Mouse (Mus musculus) midbrain, postnatal 0 days (tissue): ENCODE data around the gene Kctd4. TPM values are rescaled to one million over a fixed set of nuclear protein-coding genes. Genes with fewer than 3 reads are reported as not detected.

Experiments
- ATAC-seq: fragments of 200-750 bp; cut with Nextera tagmentation; 2 replicates; pipeline ENCODE4 v1.8.0; 2017; ENCODE audit warnings: moderate number of reproducible peaks, mild to moderate bottlenecking, moderate TSS enrichment, moderate library complexity; ENCODE audit not compliant: low FRiP score
- DNase-seq: peaks from one replicate; pipeline ENCODE4 v3.0.0-alpha.2; 2015; ENCODE audit warnings: low spot score
- H3K27ac ChIP-seq: fragments of 300-500 bp; sonication (generic); 2 replicates; pipeline ENCODE4 v1.5.1; 2014; ENCODE audit warnings: low read depth, mild to moderate bottlenecking, low read length, mixed read lengths
- H3K27me3 ChIP-seq: fragments of 300-500 bp; sonication (generic); 2 replicates; pipeline ENCODE4 v1.6.1; 2014; ENCODE audit warnings: low read length, control low read depth, mixed read lengths; ENCODE audit not compliant: insufficient read depth
- H3K36me3 ChIP-seq: fragments of 300-500 bp; sonication (generic); 2 replicates; pipeline ENCODE4 v1.6.1; 2014; ENCODE audit warnings: low read length, control low read depth, mixed read lengths; ENCODE audit not compliant: insufficient read depth
- H3K4me1 ChIP-seq: fragments of 300-500 bp; sonication (generic); 2 replicates; pipeline ENCODE4 v1.6.1; 2014; ENCODE audit warnings: mild to moderate bottlenecking, control low read depth, antibody characterized with exemption, low read length, mixed read lengths; ENCODE audit not compliant: insufficient read depth
- H3K4me2 ChIP-seq: fragments of 300-500 bp; sonication (generic); 2 replicates; pipeline ENCODE4 v1.6.1; 2014; ENCODE audit warnings: low read depth, mild to moderate bottlenecking, low read length, mixed read lengths; ENCODE audit not compliant: poor library complexity, severe bottlenecking
- H3K4me3 ChIP-seq: fragments of 300-500 bp; sonication (generic); 2 replicates; pipeline ENCODE4 v1.5.1; 2014; ENCODE audit warnings: low read depth, mild to moderate bottlenecking, low read length, moderate library complexity
- H3K9ac ChIP-seq: fragments of 300-500 bp; sonication (generic); replicated peaks from 2 replicates; pipeline ENCODE4 v1.6.1; 2014; ENCODE audit warnings: mild to moderate bottlenecking, low read length, moderate library complexity, mixed read lengths; ENCODE audit not compliant: poor library complexity, severe bottlenecking
- H3K9me3 ChIP-seq: fragments of 300-500 bp; sonication (generic); 2 replicates; pipeline ENCODE4 v1.6.1; 2016; ENCODE audit warnings: low read length, control low read depth
- CTCF ChIP-seq: IDR thresholded peaks from 2 replicates; pipeline ENCODE4 v1.5.1; 2016; ENCODE audit warnings: antibody characterized with exemption, mild to moderate bottlenecking
- WGBS: fragments of 180-500 bp; shearing (Covaris S2); extraction: QIAGEN DNeasy Blood & Tissue Kit; methylation state at CpG from one replicate; pipeline ENCODE4 v1.1.7; 2014; 5-methylcytosine and 5-hydroxymethylcytosine counted together
- polyA plus RNA-seq: library from polyadenylated mRNA; unstranded; fragments of >200 nt; fragmentation: Nextera tagmentation; extraction: Ambion mirVana; gene quantifications from 2 replicates; pipeline ENCODE4 v1.2.1, GENCODE M21; 2015
- total RNA-seq: library from RNA; depleted of rRNA; stranded (reverse); fragments of >200 nt; gene quantifications from 2 replicates; pipeline ENCODE4 v1.2.3, GENCODE M21; 2014

The Kctd4 gene
- total and polyA plus RNA-seq, 2 experiments from 2014 or later = 8.8 to 9.4 TPM

DNA sequence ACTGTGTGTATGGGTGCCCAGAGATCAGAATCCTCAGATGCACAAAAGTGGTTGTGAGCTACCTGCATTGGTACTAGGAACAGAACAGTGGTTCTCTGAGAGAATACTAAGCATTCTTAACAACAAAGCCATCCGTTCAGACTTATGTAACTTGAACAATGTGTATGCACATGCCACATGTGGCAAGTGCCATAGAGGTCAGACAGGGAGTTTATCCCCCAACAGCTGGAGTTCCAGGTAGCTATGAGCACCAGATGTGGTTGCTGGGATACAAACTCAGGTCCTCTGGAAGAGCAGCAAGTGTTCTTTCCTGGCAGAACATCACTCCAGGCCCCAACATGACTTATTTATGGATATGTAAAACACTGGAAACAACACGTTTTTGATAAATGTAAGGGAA lies 1.8 kb upstream of the Kctd4 start:
- no peak for ATAC-seq
- Histone ChIP-seq H3K9me3 (no peaks in the 10 kb centered on the region), H3K27me3 (no peaks in the 10 kb centered on the region), H3K27ac (no peak overlapping the region), H3K36me3 (no peaks in the 10 kb centered on the region), H3K4me1 (no peaks in the 10 kb centered on the region), H3K9ac (no peak overlapping the region), H3K4me2 (no peak overlapping the region), H3K4me3 (no peak overlapping the region)
- no peak for TF ChIP-seq CTCF
- DNase-seq = no peak
- WGBS = 50% methylated on average over 2 of the region's 2 CpGs

DNA sequence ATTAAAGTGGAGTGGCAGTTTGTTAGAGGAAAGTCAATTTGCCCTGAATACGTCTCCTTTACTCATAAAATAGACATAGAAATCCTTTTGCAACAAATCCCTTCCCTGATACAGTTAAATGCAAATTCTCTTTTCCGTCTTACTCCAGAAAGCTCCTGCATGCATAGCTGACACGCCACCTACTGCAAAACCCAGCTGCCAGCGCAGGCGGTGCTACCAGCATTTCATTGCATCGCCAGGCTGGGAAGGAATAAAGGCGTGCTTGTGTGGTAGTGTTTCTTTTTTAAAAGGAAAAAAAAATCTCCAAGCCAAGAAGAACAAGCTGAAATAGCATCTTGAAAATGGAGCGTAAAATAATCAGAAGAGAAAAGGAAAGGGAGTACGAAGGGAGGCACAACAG lies 7.4 kb downstream of the Kctd4 start:
- Histone ChIP-seq H3K4me2 (peak overlapping the region; percentile 45), H3K4me3 (peak overlapping the region; percentile 31), H3K36me3 (no peaks in the 10 kb centered on the region), H3K4me1 (no peaks in the 10 kb centered on the region), H3K9me3 (no peaks in the 10 kb centered on the region), H3K9ac (peak overlapping the region; percentile 50; the same call in 1 of the 2 replicates), H3K27ac (peak overlapping the region; percentile 62), H3K27me3 (no peaks in the 10 kb centered on the region)
- 29% methylated on average over 9 of the region's 9 CpGs for WGBS
- no peak for ATAC-seq
- DNase-seq = peak; percentile 76
- peak; percentile 76 for TF ChIP-seq CTCF

DNA sequence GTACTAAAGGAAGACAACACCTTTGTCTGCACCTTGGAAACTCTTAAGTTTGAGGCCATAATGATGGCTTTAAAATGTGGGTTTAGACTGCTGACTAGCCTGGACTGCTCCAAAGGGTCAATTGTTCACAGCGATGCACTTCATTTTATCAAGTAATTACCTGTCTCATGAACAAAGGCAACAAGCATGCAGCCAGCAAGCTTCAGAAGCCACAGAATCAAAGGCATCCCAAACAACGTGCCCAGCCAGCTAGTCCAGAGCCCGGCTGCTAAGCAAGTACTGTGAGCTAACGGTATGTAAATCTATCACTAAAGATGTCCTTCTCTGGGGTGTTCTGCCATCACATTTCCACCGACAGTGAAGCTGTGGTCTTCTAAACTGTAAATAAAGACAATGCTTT lies 8.4 kb downstream of the Kctd4 start:
- no peak for ATAC-seq
- DNase-seq = peak; percentile 28
- Histone ChIP-seq H3K4me1 (no peaks in the 10 kb centered on the region), H3K9me3 (no peaks in the 10 kb centered on the region), H3K9ac (peak overlapping the region; percentile 39; the same call in 1 of the 2 replicates), H3K27ac (peak overlapping the region; percentile 4; the same call in 1 of the 2 replicates), H3K4me3 (peak overlapping the region; percentile 31), H3K36me3 (no peaks in the 10 kb centered on the region), H3K27me3 (no peaks in the 10 kb centered on the region), H3K4me2 (peak overlapping the region; percentile 45)
- TF ChIP-seq CTCF = no peak
- 23% methylated on average over 5 of the region's 5 CpGs for WGBS

DNA sequence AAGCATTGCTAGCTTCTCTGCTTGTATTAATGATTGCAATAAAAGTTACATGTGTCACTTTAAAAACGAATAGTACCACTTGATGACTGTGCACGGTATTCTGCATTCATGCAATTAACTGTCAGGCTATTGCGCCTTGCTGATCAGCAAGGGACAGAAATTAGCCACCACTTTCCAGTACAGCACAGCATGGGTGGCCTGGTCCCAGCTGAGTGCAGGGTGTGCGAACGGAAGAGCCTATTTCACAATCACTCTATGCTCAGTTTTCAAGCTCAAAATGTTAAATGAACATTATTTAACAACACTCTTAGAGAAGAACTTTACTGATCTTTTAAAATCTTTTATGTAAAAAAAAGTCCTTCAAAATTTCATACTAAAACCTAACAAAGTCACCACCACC lies 9.2 kb downstream of the Kctd4 start:
- DNase-seq (no peak), ATAC-seq (no peak)
- H3K4me3 ChIP-seq = peak overlapping the region; percentile 31
- no peak for TF ChIP-seq CTCF
- peak overlapping the region; percentile 45 for H3K4me2 ChIP-seq
- no peak overlapping the region for H3K9ac ChIP-seq
- no peaks in the 10 kb centered on the region for H3K27me3 ChIP-seq
- no peak overlapping the region for H3K27ac ChIP-seq
- no peaks in the 10 kb centered on the region for H3K9me3 ChIP-seq
- H3K36me3 ChIP-seq = no peaks in the 10 kb centered on the region
- 56% methylated on average over 5 of the region's 5 CpGs for WGBS
- no peaks in the 10 kb centered on the region for H3K4me1 ChIP-seq

DNA sequence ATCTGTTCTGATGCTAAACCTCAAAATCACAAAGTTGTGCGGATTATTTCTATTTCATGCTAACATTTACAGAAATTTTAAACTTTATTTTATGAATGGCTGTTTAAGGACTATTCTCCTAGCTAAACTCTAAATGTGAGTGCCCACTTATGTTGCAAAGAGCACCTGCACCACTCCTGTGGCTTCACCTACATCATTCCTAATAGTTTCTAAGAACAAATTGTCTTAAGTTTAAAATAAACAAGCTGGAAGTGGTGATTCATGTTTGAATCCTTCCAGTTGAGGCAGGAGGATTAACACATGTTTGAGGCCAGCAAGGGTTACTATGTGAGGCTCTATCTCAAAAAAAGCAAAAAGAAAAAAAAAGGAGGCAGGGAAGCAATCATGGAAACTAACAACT lies 9.6 kb downstream of the Kctd4 start:
- DNase-seq = no peak
- no peaks in the 10 kb centered on the region for H3K27me3 ChIP-seq
- peak overlapping the region; percentile 31; the same call in 1 of the 2 replicates for H3K4me3 ChIP-seq
- H3K9me3 ChIP-seq = no peaks in the 10 kb centered on the region
- no peaks in the 10 kb centered on the region for H3K36me3 ChIP-seq
- no peak for ATAC-seq
- WGBS = 96% methylated on average over 1 of the region's 1 CpGs
- peak overlapping the region; percentile 45 for H3K4me2 ChIP-seq
- TF ChIP-seq CTCF = no peak
- no peak overlapping the region for H3K27ac ChIP-seq
- no peak overlapping the region for H3K9ac ChIP-seq
- H3K4me1 ChIP-seq = no peaks in the 10 kb centered on the region

DNA sequence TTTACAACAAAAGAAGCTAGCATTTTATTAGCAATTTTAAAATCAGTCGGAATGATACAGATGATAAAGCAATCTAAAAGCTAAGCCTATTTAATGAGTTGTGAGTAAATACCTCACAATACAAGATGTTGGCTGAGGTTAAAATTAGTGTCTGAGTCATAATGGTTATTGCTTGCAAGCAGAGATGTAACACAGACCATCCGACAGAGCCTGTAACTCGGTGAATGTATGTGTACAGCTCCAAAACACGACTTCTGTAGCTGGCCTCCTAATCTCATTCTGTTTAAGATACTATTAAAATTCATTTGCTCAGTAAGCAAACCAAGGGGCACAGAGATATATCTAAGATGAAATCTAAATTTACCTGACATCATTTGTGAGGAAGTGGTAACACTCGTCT lies 12.5 kb downstream of the Kctd4 start:
- no peak overlapping the region for H3K4me2 ChIP-seq
- no peaks in the 10 kb centered on the region for H3K9me3 ChIP-seq
- H3K9ac ChIP-seq = 0 out of 2 replicates have a peak overlapping the region, but pooled peaks have one; percentile 19
- no peak overlapping the region for H3K4me3 ChIP-seq
- DNase-seq (no peak), ATAC-seq (no peak)
- no peaks in the 10 kb centered on the region for H3K36me3 ChIP-seq
- no peaks in the 10 kb centered on the region for H3K4me1 ChIP-seq
- no peaks in the 10 kb centered on the region for H3K27me3 ChIP-seq
- 72% methylated on average over 5 of the region's 5 CpGs for WGBS
- H3K27ac ChIP-seq = no peak overlapping the region
- TF ChIP-seq CTCF = no peak
